Mouse (Mus musculus) NIH3T3 (cell line): ENCODE data around the gene Prune2.

Experiments used
- DNase-seq: peaks from one replicate; pipeline ENCODE4 v3.0.0-alpha.2; 2012; ENCODE audit warnings: low read depth

Prune2 gene

GRCm38 (mm10) chr19:17263679-17264370 is 307.9 kb downstream of the Prune2 start:
- peak; percentile 84 for DNase-seq

DNA sequence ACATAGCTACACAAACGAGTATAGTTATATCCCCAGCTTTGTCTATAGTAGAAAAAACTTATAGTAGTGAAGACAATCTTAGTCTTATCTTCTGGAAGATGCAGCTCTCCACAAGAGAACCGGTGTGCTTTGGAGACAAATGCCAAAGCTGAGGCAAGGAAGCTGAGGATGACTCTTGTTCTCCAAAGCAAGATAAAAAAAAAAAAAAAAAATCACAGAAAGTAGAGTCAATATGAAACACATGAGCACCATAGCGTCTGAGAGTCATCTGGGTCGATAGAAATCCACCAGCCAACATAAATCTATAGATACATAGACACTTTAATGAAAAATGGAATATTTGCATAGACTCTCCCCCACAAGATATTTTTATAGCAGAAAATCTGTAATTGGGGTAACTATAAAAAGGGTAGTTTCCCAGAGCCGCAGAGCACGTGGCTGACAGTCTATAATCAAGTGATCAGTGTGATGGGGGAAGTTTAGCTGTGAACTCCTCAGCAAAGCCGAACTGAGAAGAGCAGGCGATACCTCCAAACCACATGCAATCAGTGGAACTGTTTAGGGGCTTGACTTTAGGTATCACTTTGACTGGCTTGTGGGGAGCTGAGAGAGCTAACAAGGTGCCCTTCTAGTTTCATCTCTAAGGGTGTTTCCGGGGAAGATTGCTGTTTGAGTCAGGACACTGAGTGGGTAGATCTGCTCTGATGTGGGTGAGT is 308.7 kb downstream of the Prune2 start:
- no peak for DNase-seq

- DNase-seq = no peak
These were observed 312.8 kb downstream of the Prune2 start for GRCm38 (mm10) chr19:17268669-17269068.

DNA sequence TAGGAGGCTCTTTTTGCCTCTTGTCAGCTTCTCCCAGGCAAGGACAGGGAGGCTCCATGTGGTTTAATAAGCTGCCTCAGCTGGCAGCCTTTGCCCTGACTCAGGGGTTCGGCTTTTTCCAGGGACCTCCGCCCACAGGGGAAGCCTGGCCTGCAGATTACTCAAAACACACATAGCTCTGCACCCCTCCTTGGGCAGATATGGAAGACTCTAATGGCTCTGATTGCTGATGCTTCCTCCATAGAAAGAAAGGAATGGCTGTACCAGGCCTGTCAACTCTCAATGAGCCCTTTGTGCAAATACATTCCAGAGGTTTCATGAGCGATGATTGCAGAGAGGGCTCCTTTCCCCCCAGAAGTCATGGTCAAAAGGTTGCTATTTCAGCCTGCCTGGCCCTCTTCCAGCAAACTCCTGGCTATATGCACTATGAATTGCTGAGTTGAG is 315.3 kb downstream of the Prune2 start:
- peak; percentile 94 for DNase-seq

GRCm38 (mm10) chr19:17272988-17273387 is 317.1 kb downstream of the Prune2 start:
- DNase-seq = no peak
